Mouse (Mus musculus): ENCODE measurements around the gene Zwilch.

GRCm38 (mm10) chr9:64116876-64117275, 56.0 kb downstream of the Zwilch start, which contains the start of gene Lctl:
- TF ChIP-seq CTCF (IDR thresholded peaks at IDR 0.05; ENCODE audit: low read depth, low read length) (no peak), POLR2A (IDR thresholded peaks at IDR 0.05; ENCODE audit: borderline replicate concordance, low read depth, low read length) (no peak)

Data from bone marrow macrophage, adult 2 months (primary cell).